Mouse (Mus musculus): ENCODE measurements around the gene Lhx2. TPM values are rescaled to one million over a fixed set of nuclear protein-coding genes. Genes with fewer than 3 reads are reported as not detected.

Gene Lhx2
- polyA plus RNA-seq, 1 experiment from 2014 or later, result 19.6 TPM

DNA sequence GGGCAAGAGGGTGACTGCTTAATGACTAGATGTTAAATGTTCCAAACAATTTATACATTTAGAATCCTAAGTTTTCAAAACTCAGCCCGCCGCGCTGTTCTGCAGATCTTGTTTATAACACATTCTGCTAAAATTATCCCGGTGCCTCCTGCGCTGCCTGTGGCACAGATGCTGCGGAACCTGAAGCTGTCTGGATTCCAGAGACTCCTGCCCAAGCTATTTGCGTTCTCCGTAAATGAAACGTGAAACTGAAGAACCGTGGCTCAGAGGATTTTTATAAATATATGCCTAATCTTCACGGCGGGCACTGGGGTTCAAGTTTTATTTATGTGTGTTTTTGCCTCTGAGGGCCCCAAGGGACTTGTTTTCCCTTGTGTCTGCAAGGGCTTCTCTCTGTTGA lies 64.2 kb downstream of the Lhx2 start:
- H3K4me1 ChIP-seq, result peaks cover 2% of the 10 kb centered on the region; the same call in 1 of the 2 replicates
- H3K4me3 ChIP-seq, result no peak overlapping the region
- 80% methylated on average over 12 of the region's 12 CpGs for WGBS
- H3K27ac ChIP-seq (replicated peaks), result no peak overlapping the region
- H3K36me3 ChIP-seq (replicated peaks), result no peaks in the 10 kb centered on the region
- H3K27me3 ChIP-seq (replicated peaks; ENCODE audit: low read depth, poor library complexity, severe bottlenecking), result no peaks in the 10 kb centered on the region
- no peaks in the 10 kb centered on the region for H3K9me3 ChIP-seq
- DNase-seq (ENCODE audit: low spot score), result no peak

DNA sequence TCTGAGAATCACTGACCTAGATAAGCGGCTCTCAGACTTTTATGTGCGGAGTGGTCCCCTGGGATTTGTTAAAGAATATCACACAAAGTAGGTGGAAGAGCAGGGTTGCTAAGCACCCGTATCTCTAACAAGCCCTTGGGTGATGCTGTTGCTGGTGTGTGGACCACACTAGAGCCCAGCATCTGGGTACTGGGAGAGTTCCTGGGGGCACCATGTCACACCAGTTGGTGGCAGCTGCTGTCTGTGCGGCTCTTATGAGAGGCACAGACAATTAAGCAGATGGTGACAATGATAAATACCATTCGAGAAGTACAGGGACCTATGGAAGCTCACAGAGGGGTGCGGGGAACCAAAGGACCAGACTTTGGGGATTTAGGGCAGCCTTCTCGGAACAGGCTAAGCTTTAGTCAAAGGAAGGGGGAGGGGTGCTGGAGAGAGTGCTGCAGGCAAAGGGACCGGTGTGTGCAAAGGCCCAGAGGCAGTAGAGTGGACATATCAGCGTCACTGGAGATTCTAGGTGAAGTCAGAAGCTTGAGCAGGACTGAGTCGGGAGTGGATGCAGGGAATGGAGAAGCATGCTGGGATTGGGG lies 65.0 kb downstream of the Lhx2 start:
- Histone ChIP-seq H3K27me3 (replicated peaks; ENCODE audit: low read depth, poor library complexity, severe bottlenecking) (no peaks in the 10 kb centered on the region), H3K27ac (replicated peaks) (no peak overlapping the region), H3K36me3 (replicated peaks) (no peaks in the 10 kb centered on the region), H3K4me1 (no peaks in the 10 kb centered on the region), H3K9me3 (no peaks in the 10 kb centered on the region), H3K4me3 (no peak overlapping the region)
- no peak for DNase-seq (ENCODE audit: low spot score)
- WGBS, result 78% methylated on average over 10 of the region's 10 CpGs

DNA sequence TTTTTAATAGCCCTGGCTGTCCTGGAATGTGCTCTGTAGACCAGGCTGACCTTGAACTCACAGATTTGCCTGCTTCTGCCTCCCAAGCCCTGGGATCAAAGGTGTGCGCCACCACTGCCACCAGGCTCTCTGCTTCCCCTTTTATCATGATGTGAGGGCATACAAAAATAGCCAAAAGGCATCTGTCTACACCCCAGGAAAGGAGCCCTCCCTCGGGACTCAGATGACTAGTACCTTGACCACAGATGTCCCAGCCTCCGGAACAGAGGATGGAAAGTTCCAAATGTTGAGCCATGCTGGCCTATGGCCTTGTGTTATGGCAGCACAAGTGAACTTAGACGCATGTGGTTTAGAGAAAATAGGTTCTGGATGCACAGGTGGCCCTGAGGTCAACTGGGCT lies 66.3 kb downstream of the Lhx2 start:
- H3K4me1 ChIP-seq, result no peaks in the 10 kb centered on the region
- DNase-seq (ENCODE audit: low spot score), result no peak
- H3K27me3 ChIP-seq (replicated peaks; ENCODE audit: low read depth, poor library complexity, severe bottlenecking), result no peaks in the 10 kb centered on the region
- H3K27ac ChIP-seq (replicated peaks), result no peak overlapping the region
- H3K4me3 ChIP-seq, result no peak overlapping the region
- no peaks in the 10 kb centered on the region for H3K36me3 ChIP-seq (replicated peaks)
- H3K9me3 ChIP-seq, result no peaks in the 10 kb centered on the region
- 85% methylated on average over 4 of the region's 4 CpGs for WGBS

DNA sequence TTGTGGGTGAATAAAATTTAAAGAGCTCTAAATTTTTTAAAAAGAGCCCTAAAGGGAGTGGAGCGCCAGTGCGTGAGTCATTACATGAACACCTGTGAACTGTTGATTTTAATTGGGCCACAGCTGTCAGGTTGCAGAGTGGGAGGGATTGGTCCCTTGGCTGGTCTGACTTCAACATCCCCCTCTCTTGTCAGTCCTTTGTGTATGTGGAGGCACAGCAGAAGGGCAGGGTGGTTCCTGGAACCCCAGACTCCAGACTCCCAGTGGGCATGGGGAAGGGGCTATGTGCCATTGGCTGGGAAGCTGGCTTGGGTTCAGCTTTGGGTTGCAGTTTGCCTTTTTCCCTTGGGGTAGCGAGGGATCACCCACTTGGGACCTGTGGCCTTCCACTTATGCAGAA lies 70.2 kb downstream of the Lhx2 start:
- WGBS, result 89% methylated on average over 3 of the region's 3 CpGs

DNA sequence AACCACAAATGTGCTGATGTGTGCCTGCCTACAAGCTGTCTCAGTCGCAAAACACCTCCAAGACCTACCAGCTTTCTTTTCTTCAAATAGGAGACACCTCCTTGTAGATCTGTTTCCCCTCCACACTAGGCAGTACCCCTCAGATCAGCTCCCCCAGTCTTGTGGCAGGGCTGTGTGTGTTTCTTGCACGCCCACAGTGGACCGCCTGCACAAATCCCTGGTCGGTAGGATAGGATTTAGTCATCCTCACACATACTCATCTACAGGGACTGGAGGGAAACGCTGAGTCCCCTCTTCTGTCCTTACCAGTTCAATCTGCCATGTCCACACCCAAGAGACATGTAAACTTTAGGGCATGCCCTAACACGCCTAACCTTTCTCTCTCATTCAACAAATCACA lies 71.1 kb downstream of the Lhx2 start:
- no peak overlapping the region for H3K27ac ChIP-seq (replicated peaks)
- no peak overlapping the region for H3K4me3 ChIP-seq
- 89% methylated on average over 6 of the region's 6 CpGs for WGBS
- no peaks in the 10 kb centered on the region for H3K36me3 ChIP-seq (replicated peaks)
- no peaks in the 10 kb centered on the region for H3K9me3 ChIP-seq
- H3K4me1 ChIP-seq, result peaks cover 4% of the 10 kb centered on the region; the same call in 1 of the 2 replicates
- H3K27me3 ChIP-seq (replicated peaks; ENCODE audit: low read depth, poor library complexity, severe bottlenecking), result 0 out of 2 replicates have a peak, but pooled peaks cover 5% of the 10 kb centered on the region
- no peak for DNase-seq (ENCODE audit: low spot score)

More for the DNA sequence above, 70.2 kb downstream of the Lhx2 start:
- H3K4me3 ChIP-seq, result no peak overlapping the region
- no peaks in the 10 kb centered on the region for H3K36me3 ChIP-seq (replicated peaks)
- no peak for DNase-seq (ENCODE audit: low spot score)
- 0 out of 2 replicates have a peak, but pooled peaks cover 5% of the 10 kb centered on the region for H3K27me3 ChIP-seq (replicated peaks; ENCODE audit: low read depth, poor library complexity, severe bottlenecking)
- H3K4me1 ChIP-seq, result peaks cover 4% of the 10 kb centered on the region; the same call in 1 of the 2 replicates
- no peaks in the 10 kb centered on the region for H3K9me3 ChIP-seq
- no peak overlapping the region for H3K27ac ChIP-seq (replicated peaks)

DNA sequence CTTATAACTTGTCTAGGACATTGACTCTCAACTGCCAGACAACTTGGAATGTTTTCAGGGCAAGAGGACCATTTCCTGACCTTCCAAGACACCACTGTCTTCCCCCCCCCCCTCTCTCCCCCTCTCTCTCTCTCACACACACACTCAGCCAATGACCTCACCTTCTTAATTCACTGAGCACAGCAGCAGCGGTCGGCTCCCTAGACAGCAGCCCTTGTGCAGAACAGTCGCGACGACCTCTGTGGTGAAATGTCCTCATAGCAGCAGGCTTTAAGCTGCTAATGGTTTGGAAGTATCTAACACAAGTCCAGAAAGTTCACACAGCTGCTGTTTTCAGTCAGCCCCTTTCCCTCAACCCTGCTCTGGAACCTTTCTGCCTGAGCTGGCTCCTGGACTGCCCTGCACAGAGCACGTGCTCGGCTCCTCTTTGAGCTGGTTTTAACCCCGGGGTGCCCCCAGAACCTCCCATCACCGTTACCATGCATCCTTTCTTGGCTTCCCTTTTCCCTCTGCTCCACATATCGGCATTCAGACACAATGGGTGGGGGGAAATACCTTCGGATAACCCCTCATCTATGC lies 73.6 kb downstream of the Lhx2 start:
- Histone ChIP-seq H3K4me3 (no peak overlapping the region), H3K27me3 (replicated peaks; ENCODE audit: low read depth, poor library complexity, severe bottlenecking) (0 out of 2 replicates have a peak, but pooled peaks cover 5% of the 10 kb centered on the region), H3K4me1 (peaks cover 4% of the 10 kb centered on the region; the same call in 1 of the 2 replicates), H3K9me3 (no peaks in the 10 kb centered on the region), H3K36me3 (replicated peaks) (no peaks in the 10 kb centered on the region), H3K27ac (replicated peaks) (no peak overlapping the region)
- DNase-seq (ENCODE audit: low spot score), result no peak
- WGBS, result 33% methylated on average over 11 of the region's 11 CpGs

DNA sequence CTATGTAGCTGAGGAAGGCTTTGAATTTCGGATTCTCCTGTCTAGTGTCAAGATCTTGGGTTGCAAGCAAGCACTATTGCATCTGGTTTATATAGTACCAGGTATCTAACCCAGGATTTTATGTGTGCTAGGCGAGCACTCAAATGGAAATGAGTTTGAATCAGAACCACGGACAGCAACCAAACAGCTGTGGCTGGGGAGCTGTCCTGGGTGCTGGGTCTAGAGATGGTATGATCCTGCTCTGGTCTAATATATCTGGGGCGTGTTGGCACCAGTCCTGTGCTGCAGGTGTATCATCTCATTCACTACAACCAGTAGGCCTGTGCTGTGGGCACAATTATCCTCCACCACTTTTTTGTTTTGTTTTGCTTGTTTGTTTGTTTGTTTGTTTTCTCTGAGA lies 78.9 kb downstream of the Lhx2 start:
- Histone ChIP-seq H3K27ac (replicated peaks) (no peak overlapping the region), H3K4me1 (0 out of 2 replicates have a peak, but pooled peaks cover 9% of the 10 kb centered on the region), H3K4me3 (no peak overlapping the region), H3K9me3 (no peaks in the 10 kb centered on the region), H3K36me3 (replicated peaks) (no peaks in the 10 kb centered on the region), H3K27me3 (replicated peaks; ENCODE audit: low read depth, poor library complexity, severe bottlenecking) (0 out of 2 replicates have a peak, but pooled peaks cover 8% of the 10 kb centered on the region)
- 17% methylated on average over 4 of the region's 4 CpGs for WGBS
- peak; percentile 82 for DNase-seq (ENCODE audit: low spot score)

Other genes starting within 250 kb of the Lhx2 start
- gene Dennd1a, start 51.9 kb upstream of the Lhx2 start, polyA plus RNA-seq (2016; fragmentation: Nextera tagmentation; extraction: Ambion mirVana), result 12.2 and 13.7 TPM in 2 replicates
- 85.4 and 85.8 TPM in 2 replicates for gene Nek6, start 172.4 kb downstream of the Lhx2 start, polyA plus RNA-seq (2016; fragmentation: Nextera tagmentation; extraction: Ambion mirVana)